Mouse (Mus musculus): ENCODE measurements around the gene Dyrk3.
A peak's percentile ranks its signal among the peaks of the same experiment; 100 is the strongest.
"Not testable (repeated sequence)": the region's sequence is repeated elsewhere in the genome, so short reads cannot be mapped to it uniquely, and the experiment has no call there.

Gene Dyrk3

GRCm38 (mm10) chr1:131138191-131139016, at the start of gene Dyrk3:
Dyrk3 (minus strand) TSS chr1:131138340.
- peak; percentile 94 for DNase-seq (ENCODE audit: low read depth, low spot score)

DNA sequence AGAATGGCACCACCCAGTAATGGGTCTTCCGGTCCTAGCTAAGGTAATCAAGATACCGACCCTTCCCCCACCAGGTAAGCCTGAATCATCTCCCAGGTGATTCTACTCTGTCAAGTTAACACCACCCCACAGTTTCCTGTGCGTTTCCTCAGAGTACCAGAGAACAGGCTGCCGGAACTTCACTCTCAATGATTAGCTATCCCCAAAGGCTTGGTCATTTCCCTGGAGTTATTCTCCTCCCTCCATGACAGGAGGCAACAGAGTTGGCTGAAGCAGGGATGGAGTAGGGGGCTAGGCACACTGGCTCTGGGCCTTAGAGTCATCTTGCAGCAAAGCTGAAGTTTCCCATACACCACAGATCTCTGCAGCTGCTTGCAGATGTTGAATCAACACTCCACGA, 49.7 kb upstream of the Dyrk3 start:
- no peak for DNase-seq (ENCODE audit: low read depth, low spot score)

DNA sequence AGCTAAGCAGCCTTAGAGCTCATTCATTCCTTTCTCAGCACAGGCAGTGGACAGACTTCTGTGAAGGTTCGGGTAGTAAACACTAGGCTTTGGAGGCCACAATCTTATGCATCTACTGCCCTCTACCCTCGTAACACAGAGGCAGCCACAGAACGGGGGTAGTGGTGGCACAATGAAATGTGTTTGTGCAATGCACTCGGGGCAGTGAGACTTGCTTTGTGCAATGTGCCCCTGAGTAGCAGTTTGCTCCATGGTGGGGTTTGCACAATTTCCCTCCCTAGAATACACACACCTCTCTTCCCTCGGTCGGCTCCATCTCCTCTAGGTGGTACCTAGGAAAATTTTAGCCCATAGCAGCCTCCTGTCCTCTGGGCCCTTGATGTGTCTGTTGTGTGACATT, 48.9 kb upstream of the Dyrk3 start:
- DNase-seq (ENCODE audit: low read depth, low spot score) = no peak

- no peak for DNase-seq (ENCODE audit: low read depth, low spot score)
These were observed 47.8 kb upstream of the Dyrk3 start for GRCm38 (mm10) chr1:131185821-131186506.

GRCm38 (mm10) chr1:131184956-131185660, 47.0 kb upstream of the Dyrk3 start:
- no peak for DNase-seq (ENCODE audit: low read depth, low spot score)

DNA sequence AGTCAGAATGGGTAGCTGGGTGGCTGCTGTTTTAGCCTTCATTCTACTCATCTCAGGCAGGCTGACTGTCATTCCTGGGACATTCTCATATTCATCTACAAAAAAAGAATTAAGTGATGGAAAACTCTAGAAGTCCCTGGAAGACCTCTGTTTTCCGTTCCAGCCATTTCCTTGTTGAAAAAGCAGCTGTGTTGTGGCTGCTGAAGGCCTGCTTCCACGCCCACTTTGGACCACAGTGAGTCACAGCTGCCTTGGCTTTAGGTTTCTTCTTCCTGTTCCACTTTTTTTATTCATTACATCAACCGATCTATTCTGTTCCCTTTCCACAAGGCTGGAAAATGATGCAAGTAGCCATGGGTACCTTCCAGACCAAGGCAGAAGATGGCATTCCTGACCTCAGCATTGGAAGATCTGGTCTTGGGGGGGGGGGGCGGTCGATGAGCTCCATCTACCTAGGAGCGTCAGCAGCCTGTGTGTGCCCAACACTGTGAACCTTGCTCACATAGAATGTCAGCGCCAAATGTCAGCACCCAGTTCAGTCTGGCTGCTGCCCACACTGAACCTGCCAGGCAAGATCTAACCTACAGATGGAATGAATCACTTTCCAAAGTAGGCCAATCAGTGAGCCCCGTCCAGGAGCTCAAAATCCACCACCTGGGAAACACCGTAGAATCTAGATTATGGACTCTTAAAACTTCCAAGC, 46.3 kb upstream of the Dyrk3 start:
- DNase-seq (ENCODE audit: low read depth, low spot score) = no peak

DNA sequence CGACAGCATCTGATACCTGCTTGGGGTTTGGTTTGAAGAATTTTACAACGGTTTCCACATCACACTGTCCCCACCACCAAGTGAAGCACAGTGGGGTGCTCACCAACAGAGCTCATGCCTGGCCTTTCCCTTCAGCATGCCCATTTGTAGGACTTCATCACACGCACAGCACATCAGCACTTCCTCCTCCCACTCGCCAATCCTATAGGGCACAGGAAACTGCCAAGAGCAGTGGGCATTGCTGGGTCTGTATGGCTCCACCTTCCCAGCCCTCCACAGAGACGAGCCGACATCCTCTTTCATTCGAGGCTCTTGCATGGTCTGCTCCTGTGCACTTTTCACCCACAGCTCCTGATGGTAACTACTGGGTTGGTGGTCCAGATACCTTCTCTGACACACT, 45.1 kb upstream of the Dyrk3 start:
- DNase-seq (ENCODE audit: low read depth, low spot score) = no peak

DNA sequence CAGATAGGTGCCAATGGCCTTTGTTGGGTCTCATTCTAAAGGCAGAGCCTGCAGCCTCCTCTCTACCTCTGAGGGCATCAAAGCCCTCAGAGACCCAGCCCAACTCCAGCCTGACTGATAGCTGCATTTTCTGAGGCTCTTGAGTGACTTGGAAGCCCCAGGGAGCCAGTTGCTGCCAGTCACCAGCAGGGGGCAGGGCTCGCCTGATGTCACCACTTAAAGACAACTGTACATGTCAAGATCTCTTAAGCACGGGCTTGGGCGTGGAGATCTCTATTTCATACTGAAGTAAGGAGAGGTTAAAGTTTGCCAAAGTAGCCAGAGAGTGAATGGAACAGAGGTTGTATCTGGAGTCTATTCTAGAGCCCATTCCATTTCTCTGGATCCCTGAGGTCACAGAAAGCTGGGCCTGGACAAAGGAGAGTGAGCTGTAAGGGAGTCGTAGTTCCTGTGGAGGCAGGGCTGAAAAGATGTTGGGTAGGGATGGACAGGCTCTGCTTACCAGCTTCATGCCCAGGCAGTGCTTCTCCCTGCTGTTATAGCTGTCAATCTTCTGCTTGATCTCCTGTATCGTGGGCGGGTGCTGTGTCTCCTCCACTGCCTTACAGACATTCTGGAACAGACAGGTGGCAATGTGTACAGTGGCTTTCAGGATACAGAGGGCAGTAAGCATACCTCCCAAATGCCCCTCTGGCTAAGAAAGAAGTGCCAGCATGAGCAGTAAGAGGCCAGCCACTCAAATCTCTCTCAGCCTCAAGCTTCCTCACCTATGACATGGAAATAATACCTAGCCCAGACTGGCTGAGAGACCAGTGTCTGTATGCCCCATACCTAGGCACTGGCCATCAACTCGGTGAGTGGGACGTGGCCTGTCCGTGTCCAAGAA, 43.7 kb upstream of the Dyrk3 start:
- DNase-seq (ENCODE audit: low read depth, low spot score) = peak; percentile 84

- peak; percentile 21 for DNase-seq (ENCODE audit: low read depth, low spot score)
These were observed 42.2 kb upstream of the Dyrk3 start for GRCm38 (mm10) chr1:131180386-131180785.

DNA sequence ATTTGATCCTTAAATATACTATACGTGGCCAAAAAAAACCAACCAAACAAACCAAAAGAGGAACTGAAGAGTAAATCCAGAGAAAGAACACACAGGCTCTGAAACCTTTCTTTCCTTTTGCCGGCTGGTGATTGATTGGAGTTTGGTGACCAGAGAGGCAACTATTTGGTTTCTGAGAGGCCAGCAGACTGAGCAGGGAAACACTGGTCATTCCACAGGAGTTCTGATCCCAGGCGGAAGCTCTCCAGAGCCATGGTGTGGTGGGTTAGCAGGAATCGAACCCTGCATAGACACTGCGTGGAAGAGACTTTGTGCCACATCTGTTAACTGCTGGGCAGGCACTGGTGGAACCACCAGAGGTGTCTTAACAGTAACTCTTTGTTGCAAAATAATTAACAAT, 39.9 kb upstream of the Dyrk3 start:
- no peak for DNase-seq (ENCODE audit: low read depth, low spot score)

- no peak for DNase-seq (ENCODE audit: low read depth, low spot score)
These were observed 39.1 kb upstream of the Dyrk3 start for GRCm38 (mm10) chr1:131177249-131177648.

- DNase-seq (ENCODE audit: low read depth, low spot score) = no peak
These were observed 37.7 kb upstream of the Dyrk3 start for GRCm38 (mm10) chr1:131175819-131176218.

- no peak for DNase-seq (ENCODE audit: low read depth, low spot score)
These were observed 37.0 kb upstream of the Dyrk3 start for GRCm38 (mm10) chr1:131175189-131175588.

DNA sequence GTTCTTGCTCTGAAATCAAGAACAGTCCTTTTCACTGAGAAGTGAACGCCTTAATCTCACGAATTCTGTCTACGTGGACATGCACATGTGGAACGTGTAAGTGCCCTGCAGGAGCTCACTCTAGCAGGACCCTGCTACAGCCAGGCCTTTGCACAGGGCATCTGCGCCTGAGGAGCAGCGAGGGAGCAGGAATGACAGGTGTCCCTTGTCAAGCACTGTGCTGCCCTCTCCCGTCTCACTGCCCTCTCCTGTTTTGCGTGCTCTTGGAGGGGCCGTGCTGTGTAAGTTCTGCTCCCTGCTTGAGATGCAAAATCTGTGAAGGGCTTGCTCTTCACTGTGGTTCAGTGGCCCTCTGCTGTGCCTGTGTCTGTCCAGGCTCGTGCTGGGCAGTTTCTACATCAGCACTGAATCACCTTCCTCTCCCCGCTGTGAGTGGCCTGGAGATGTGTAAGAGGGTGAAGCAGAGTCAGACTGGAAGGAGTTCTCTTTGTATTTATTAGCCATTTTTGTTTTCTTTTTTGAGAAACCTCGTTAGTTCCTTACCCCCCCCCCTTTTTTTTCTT, 36.2 kb upstream of the Dyrk3 start:
- no peak for DNase-seq (ENCODE audit: low read depth, low spot score)

GRCm38 (mm10) chr1:131173809-131174208, 35.7 kb upstream of the Dyrk3 start:
- no peak for DNase-seq (ENCODE audit: low read depth, low spot score)

GRCm38 (mm10) chr1:131173001-131173400, 34.9 kb upstream of the Dyrk3 start:
- no peak for DNase-seq (ENCODE audit: low read depth, low spot score)

GRCm38 (mm10) chr1:131167612-131168011, 29.5 kb upstream of the Dyrk3 start:
- no peak for DNase-seq (ENCODE audit: low read depth, low spot score)

DNA sequence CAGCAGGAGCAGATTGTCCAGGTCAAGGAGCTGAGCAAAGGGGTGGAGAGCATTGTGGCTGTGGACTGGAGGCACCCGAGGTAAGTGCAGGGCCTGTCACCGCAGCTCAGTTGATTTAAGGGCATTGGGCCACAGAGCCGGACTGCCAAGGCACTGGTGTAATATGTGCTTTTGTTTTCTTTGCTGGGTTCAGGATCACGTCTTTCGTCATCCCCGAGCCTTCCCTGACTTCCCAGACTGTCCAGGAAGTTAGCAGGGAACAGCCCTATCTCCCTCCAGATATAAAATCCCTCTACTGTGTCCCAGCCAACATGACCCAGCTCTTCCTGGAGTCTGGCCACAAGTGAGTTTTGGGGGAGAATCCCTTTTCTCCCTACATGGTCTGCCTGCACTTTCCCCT, 26.3 kb upstream of the Dyrk3 start:
- DNase-seq (ENCODE audit: low read depth, low spot score) = no peak

DNA sequence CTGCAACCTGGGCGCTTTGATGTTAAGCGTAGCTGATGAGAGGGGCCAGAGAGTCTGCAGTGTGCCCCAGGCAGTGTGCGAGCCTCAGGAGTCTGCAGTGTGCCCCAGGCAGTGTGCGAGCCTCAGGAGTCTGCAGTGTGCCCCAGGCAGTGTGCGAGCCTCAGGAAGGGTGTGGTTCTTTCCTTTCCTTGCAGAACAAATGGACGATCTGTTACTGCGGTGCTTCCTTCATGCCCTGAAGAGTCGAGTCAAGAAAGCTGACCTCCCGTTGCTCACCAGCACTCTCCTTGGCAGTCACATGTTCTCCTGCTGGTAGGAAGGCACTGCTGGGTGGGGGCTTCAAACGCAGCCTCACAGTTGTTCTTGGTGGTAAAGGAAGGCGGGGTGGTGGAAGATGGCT, 23.0 kb upstream of the Dyrk3 start:
- DNase-seq (ENCODE audit: low read depth, low spot score) = peak; percentile 95

DNA sequence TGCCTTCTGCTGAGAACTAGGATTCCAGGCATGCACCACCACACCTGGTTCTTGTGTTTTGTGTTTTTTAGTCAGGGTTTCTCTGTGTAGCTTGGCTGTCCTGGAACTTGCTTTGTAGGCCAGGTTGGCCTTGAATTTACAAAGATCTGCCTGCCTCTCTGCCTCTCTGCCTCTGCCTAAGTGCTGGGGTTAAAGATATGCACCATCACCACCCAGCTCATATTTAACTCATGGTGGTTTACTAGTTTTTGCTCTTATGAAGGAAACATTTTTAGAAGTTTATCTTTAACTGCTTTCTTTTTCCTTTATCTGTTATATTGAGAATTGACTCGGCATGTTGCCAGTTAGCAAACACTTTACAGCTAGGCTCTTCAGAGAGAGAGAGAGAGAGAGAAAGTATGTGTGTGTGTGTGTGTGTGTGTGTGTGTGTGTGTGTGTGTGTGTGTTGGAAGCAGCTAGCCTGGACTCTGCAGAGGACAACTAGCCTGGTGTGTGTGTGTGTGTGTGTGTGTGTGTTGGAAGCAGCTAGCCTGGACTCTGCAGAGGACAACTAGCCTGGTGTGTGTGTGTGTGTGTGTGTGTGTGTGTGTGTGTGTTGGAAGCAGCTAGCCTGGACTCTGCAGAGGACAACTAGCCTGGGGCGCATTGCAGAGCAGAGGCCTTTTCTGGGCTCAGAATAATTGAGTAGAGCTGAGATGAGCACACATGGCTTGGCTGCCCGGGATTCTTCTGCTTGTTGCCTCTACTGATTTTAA, 21.6 kb upstream of the Dyrk3 start:
- not testable (repeated sequence) for DNase-seq (ENCODE audit: low read depth, low spot score)
